Mouse (Mus musculus): ENCODE results near the gene Bach1. TPM values are rescaled to one million over a fixed set of nuclear protein-coding genes. Genes with fewer than 3 reads are reported as not detected.

Gene Bach1
- polyA plus RNA-seq, 1 experiment from 2014 or later, result 11.8 TPM

GRCm38 (mm10) chr16:87741034-87741715 is 42.4 kb downstream of the Bach1 start:
- no peaks in the 10 kb centered on the region for H3K27me3 ChIP-seq (ENCODE audit: control insufficient read depth, insufficient read depth, low read length)

GRCm38 (mm10) chr16:87743661-87744060 is 44.9 kb downstream of the Bach1 start:
- Histone ChIP-seq H3K9ac (ENCODE audit: low read length) (no peak overlapping the region), H3K9me3 (ENCODE audit: control insufficient read depth, low read length) (no peaks in the 10 kb centered on the region), H3K36me3 (ENCODE audit: control insufficient read depth, insufficient read depth, low read length) (no peaks in the 10 kb centered on the region), H3K4me1 (ENCODE audit: control insufficient read depth in 2 of 2, insufficient read depth in 2 of 2, low read length in 2 of 2) (no peaks in the 10 kb centered on the region), H3K27me3 (ENCODE audit: control insufficient read depth, insufficient read depth, low read length) (no peaks in the 10 kb centered on the region), H3K4me2 (ENCODE audit: low read length) (no peak overlapping the region), H3K4me3 (ENCODE audit: control insufficient read depth in 1 of 2, insufficient read depth in 1 of 2, low read depth in 1 of 2, low read length in 2 of 2) (no peak overlapping the region), H3K27ac (replicated peaks in 1 of 2; ENCODE audit: control insufficient read depth in 1 of 2, insufficient read depth in 1 of 2, low read depth in 2 of 2, low read length in 2 of 2) (no peak overlapping the region)
- ATAC-seq (ENCODE audit: insufficient number of reproducible peaks, insufficient read depth, low FRiP score, low read depth), result no peak
- 80% methylated on average over 3 of the region's 3 CpGs for whole genome bisulfite sequencing

More at GRCm38 (mm10) chr16:87741034-87741715, 42.4 kb downstream of the Bach1 start:
- ATAC-seq (ENCODE audit: insufficient number of reproducible peaks, insufficient read depth, low FRiP score, low read depth), result no peak
- 80% methylated on average over 9 of the region's 9 CpGs for WGBS
- Histone ChIP-seq H3K4me1 (ENCODE audit: control insufficient read depth in 2 of 2, insufficient read depth in 2 of 2, low read length in 2 of 2) (peaks cover 0 to 3% of the 10 kb centered on the region in 2 experiments; a peak in 1 of 4 replicates), H3K9me3 (ENCODE audit: control insufficient read depth, low read length) (no peaks in the 10 kb centered on the region), H3K27ac (replicated peaks in 1 of 2; ENCODE audit: control insufficient read depth in 1 of 2, insufficient read depth in 1 of 2, low read depth in 2 of 2, low read length in 2 of 2) (no peak overlapping the region), H3K4me3 (ENCODE audit: control insufficient read depth in 1 of 2, insufficient read depth in 1 of 2, low read depth in 1 of 2, low read length in 2 of 2) (no peak overlapping the region), H3K4me2 (ENCODE audit: low read length) (no peak overlapping the region), H3K36me3 (ENCODE audit: control insufficient read depth, insufficient read depth, low read length) (no peaks in the 10 kb centered on the region), H3K9ac (ENCODE audit: low read length) (no peak overlapping the region)

- ATAC-seq (ENCODE audit: insufficient number of reproducible peaks, insufficient read depth, low FRiP score, low read depth), result no peak
- Histone ChIP-seq H3K4me1 (ENCODE audit: control insufficient read depth in 2 of 2, insufficient read depth in 2 of 2, low read length in 2 of 2) (no peaks in the 10 kb centered on the region), H3K9me3 (ENCODE audit: control insufficient read depth, low read length) (no peaks in the 10 kb centered on the region), H3K4me3 (ENCODE audit: control insufficient read depth in 1 of 2, insufficient read depth in 1 of 2, low read depth in 1 of 2, low read length in 2 of 2) (no peak overlapping the region), H3K9ac (ENCODE audit: low read length) (no peak overlapping the region), H3K36me3 (ENCODE audit: control insufficient read depth, insufficient read depth, low read length) (no peaks in the 10 kb centered on the region), H3K27me3 (ENCODE audit: control insufficient read depth, insufficient read depth, low read length) (no peaks in the 10 kb centered on the region), H3K27ac (replicated peaks in 1 of 2; ENCODE audit: control insufficient read depth in 1 of 2, insufficient read depth in 1 of 2, low read depth in 2 of 2, low read length in 2 of 2) (no peak overlapping the region), H3K4me2 (ENCODE audit: low read length) (no peak overlapping the region)
- 56% methylated on average over 2 of the region's 2 CpGs for WGBS
These were observed 45.6 kb downstream of the Bach1 start for GRCm38 (mm10) chr16:87744338-87744737.

DNA sequence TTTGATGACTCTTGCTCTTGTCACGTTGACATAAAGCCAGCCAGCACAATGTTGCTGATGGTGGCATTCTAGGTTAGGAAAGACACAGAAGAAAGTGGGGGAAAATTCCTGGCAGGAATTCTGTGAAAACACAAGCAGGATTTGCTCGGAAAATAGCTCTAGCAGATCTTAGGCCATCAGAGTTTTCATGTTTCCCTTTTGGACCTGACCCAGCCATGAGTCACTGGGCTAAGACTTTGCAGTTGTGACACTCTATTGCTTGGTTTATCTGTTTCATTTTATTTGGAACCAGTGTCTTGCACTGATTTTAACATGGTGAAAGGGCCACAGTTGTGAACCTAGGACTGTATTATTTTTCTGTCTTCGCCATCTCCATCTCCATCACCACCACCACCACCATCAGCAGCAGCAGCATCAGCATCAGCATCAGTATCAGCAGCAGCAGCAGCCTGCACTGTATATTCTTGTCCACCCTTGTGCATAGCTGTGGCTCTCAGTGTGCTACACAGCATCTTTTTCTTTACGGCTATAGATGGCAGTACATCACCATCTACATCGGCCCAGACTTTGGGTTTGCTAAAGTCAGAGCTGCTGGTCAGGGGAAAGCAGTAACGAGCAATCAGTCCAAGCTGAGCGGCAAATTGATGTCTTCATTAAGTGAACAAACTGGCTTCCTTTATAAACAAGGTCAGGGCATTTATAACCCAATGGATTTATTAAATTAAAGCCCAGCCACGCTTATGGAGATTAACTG is 46.6 kb downstream of the Bach1 start:
- Histone ChIP-seq H3K4me2 (ENCODE audit: low read length) (no peak overlapping the region), H3K27me3 (ENCODE audit: control insufficient read depth, insufficient read depth, low read length) (no peaks in the 10 kb centered on the region), H3K4me3 (ENCODE audit: control insufficient read depth in 1 of 2, insufficient read depth in 1 of 2, low read depth in 1 of 2, low read length in 2 of 2) (no peak overlapping the region), H3K9ac (ENCODE audit: low read length) (no peak overlapping the region), H3K9me3 (ENCODE audit: control insufficient read depth, low read length) (no peaks in the 10 kb centered on the region), H3K36me3 (ENCODE audit: control insufficient read depth, insufficient read depth, low read length) (no peaks in the 10 kb centered on the region), H3K4me1 (ENCODE audit: control insufficient read depth in 2 of 2, insufficient read depth in 2 of 2, low read length in 2 of 2) (no peaks in the 10 kb centered on the region), H3K27ac (replicated peaks in 1 of 2; ENCODE audit: control insufficient read depth in 1 of 2, insufficient read depth in 1 of 2, low read depth in 2 of 2, low read length in 2 of 2) (no peak overlapping the region)
- WGBS, result 75% methylated on average over 8 of the region's 8 CpGs
- no peak for ATAC-seq (ENCODE audit: insufficient number of reproducible peaks, insufficient read depth, low FRiP score, low read depth)

GRCm38 (mm10) chr16:87746728-87747127 is 48.0 kb downstream of the Bach1 start:
- no peak for ATAC-seq (ENCODE audit: insufficient number of reproducible peaks, insufficient read depth, low FRiP score, low read depth)
- WGBS, result 18% methylated on average over 5 of the region's 5 CpGs
- H3K27ac ChIP-seq (replicated peaks in 1 of 2; ENCODE audit: control insufficient read depth in 1 of 2, insufficient read depth in 1 of 2, low read depth in 2 of 2, low read length in 2 of 2), result no peak overlapping the region
- H3K9ac ChIP-seq (ENCODE audit: low read length), result no peak overlapping the region
- H3K4me3 ChIP-seq (ENCODE audit: control insufficient read depth in 1 of 2, insufficient read depth in 1 of 2, low read depth in 1 of 2, low read length in 2 of 2), result no peak overlapping the region
- H3K4me2 ChIP-seq (ENCODE audit: low read length), result no peak overlapping the region
- H3K4me1 ChIP-seq (ENCODE audit: control insufficient read depth in 2 of 2, insufficient read depth in 2 of 2, low read length in 2 of 2), result no peaks in the 10 kb centered on the region
- no peaks in the 10 kb centered on the region for H3K27me3 ChIP-seq (ENCODE audit: control insufficient read depth, insufficient read depth, low read length)
- no peaks in the 10 kb centered on the region for H3K9me3 ChIP-seq (ENCODE audit: control insufficient read depth, low read length)
- no peaks in the 10 kb centered on the region for H3K36me3 ChIP-seq (ENCODE audit: control insufficient read depth, insufficient read depth, low read length)

DNA sequence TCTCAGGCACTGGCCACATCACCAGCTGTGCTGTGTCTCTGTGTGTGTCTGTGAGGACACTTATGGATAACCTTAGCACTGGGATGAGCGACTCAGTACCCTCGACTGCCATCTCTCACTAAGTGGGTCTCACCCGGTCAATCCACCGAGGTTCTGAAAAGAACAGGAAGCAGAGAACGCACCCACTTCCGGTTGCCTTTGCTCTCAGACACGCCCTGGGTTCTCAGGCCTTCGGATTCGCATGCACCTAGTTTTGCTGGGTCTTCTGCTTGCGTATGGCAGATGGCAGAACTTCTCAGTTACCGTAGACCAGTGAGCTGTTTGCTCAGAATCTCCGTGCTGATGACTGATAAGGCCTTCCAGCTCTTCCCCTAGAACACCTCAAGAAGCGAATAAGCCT is 52.5 kb downstream of the Bach1 start:
- no peaks in the 10 kb centered on the region for H3K9me3 ChIP-seq (ENCODE audit: control insufficient read depth, low read length)
- no peaks in the 10 kb centered on the region for H3K27me3 ChIP-seq (ENCODE audit: control insufficient read depth, insufficient read depth, low read length)
- H3K4me1 ChIP-seq (ENCODE audit: control insufficient read depth in 2 of 2, insufficient read depth in 2 of 2, low read length in 2 of 2), result no peaks in the 10 kb centered on the region
- no peak overlapping the region for H3K4me2 ChIP-seq (ENCODE audit: low read length)
- no peaks in the 10 kb centered on the region for H3K36me3 ChIP-seq (ENCODE audit: control insufficient read depth, insufficient read depth, low read length)
- 86% methylated on average over 13 of the region's 13 CpGs for WGBS
- no peak for ATAC-seq (ENCODE audit: insufficient number of reproducible peaks, insufficient read depth, low FRiP score, low read depth)
- no peak overlapping the region for H3K9ac ChIP-seq (ENCODE audit: low read length)
- H3K27ac ChIP-seq (replicated peaks in 1 of 2; ENCODE audit: control insufficient read depth in 1 of 2, insufficient read depth in 1 of 2, low read depth in 2 of 2, low read length in 2 of 2), result no peak overlapping the region
- H3K4me3 ChIP-seq (ENCODE audit: control insufficient read depth in 1 of 2, insufficient read depth in 1 of 2, low read depth in 1 of 2, low read length in 2 of 2), result no peak overlapping the region

DNA sequence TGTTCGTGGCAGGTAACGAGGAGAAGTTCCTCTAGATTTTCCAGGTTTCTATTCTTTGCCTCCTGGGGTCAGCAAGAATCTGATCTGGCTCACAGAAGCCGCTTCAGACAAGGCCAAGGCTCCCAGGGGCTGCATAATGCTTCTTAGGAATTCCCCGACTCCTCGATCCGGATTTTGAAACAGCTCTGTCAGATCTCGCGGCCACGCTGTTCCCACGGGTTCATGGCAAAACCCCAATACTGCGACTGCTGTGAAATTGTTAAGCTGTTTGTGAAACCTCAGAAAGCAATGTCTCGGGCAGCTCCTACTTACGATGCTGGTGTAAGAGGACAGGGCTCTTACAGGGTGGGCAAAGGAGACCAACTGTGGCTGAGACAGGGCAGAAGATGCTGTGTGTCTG is 53.7 kb downstream of the Bach1 start:
- Histone ChIP-seq H3K27ac (replicated peaks in 1 of 2; ENCODE audit: control insufficient read depth in 1 of 2, insufficient read depth in 1 of 2, low read depth in 2 of 2, low read length in 2 of 2) (no peak overlapping the region), H3K36me3 (ENCODE audit: control insufficient read depth, insufficient read depth, low read length) (no peaks in the 10 kb centered on the region), H3K4me2 (ENCODE audit: low read length) (no peak overlapping the region), H3K9ac (ENCODE audit: low read length) (no peak overlapping the region), H3K27me3 (ENCODE audit: control insufficient read depth, insufficient read depth, low read length) (no peaks in the 10 kb centered on the region), H3K9me3 (ENCODE audit: control insufficient read depth, low read length) (no peaks in the 10 kb centered on the region), H3K4me1 (ENCODE audit: control insufficient read depth in 2 of 2, insufficient read depth in 2 of 2, low read length in 2 of 2) (no peaks in the 10 kb centered on the region), H3K4me3 (ENCODE audit: control insufficient read depth in 1 of 2, insufficient read depth in 1 of 2, low read depth in 1 of 2, low read length in 2 of 2) (no peak overlapping the region)
- WGBS, result 72% methylated on average over 13 of the region's 13 CpGs
- ATAC-seq (ENCODE audit: insufficient number of reproducible peaks, insufficient read depth, low FRiP score, low read depth), result no peak

Data from heart, embryonic 14.5 days (tissue).